ENCODE assay signal across 16 mouse cellular contexts in genomic region chr11:88112078-88112477, GRCm38 (mm10). TPM values are rescaled to one million over a fixed set of nuclear protein-coding genes. Genes with fewer than 3 reads are reported as not detected.
DNase-seq lines count a peak whose midpoint lies in the region; ATAC-seq and TF ChIP-seq lines count a peak whose summit lies in the region.
"Had no signal": no experiment of that assay in that cellular context is flagged by ENCODE, and none has a peak within 500 bp of the region (broad histone marks: within the 10 kb centered on the region; RNA-seq: fewer than 3 reads in every experiment).

No protein-coding gene starts in this region.

- no peak overlapping the region for H3K4me3 ChIP-seq in heart, adult 2 months
- no peak overlapping the region for H3K4me3 ChIP-seq in heart, embryonic 11.5 days (ENCODE audit: low read depth, low read length)
- no peak overlapping the region for H3K4me3 ChIP-seq in hindbrain, embryonic 13.5 days
- H3K4me3 ChIP-seq in hindbrain, embryonic 16.5 days (ENCODE audit: low read length), result no peak overlapping the region
- H3K4me3 ChIP-seq: limb, embryonic 13.5 days had no signal

- H3K9ac ChIP-seq in heart, adult 2 months (ENCODE audit: low read depth, low read length), result no peak overlapping the region
- H3K9ac ChIP-seq in heart, embryonic 11.5 days (ENCODE audit: low read depth, low read length), result no peak overlapping the region
- no peak overlapping the region for H3K9ac ChIP-seq in hindbrain, embryonic 13.5 days
- H3K9ac ChIP-seq in hindbrain, embryonic 16.5 days (ENCODE audit: low read depth, low read length), result no peak overlapping the region
- H3K9ac ChIP-seq: limb, embryonic 13.5 days had no signal

- no peaks in the 10 kb centered on the region for H3K27me3 ChIP-seq in heart, adult 2 months (ENCODE audit: control insufficient read depth, insufficient read depth, low read length)
- H3K27me3 ChIP-seq in heart, embryonic 11.5 days (ENCODE audit: control insufficient read depth, insufficient read depth, low read length), result no peaks in the 10 kb centered on the region
- no peaks in the 10 kb centered on the region for H3K27me3 ChIP-seq in hindbrain, embryonic 13.5 days
- no peaks in the 10 kb centered on the region for H3K27me3 ChIP-seq in hindbrain, embryonic 16.5 days (replicated peaks; ENCODE audit: control insufficient read depth, insufficient read depth, low read length)
- H3K27me3 ChIP-seq: limb, embryonic 13.5 days had no signal

- no peak for DNase-seq in heart, adult 2 months
- peak; percentile 57 for DNase-seq in 416B (ENCODE audit: low read depth)
- DNase-seq in adrenal gland, postnatal 25 days, result peak; percentile 37
- DNase-seq in left cerebral cortex, postnatal 4 days, result no peak
- no peak for DNase-seq in yolk sac, embryonic 10.5 days (ENCODE audit: low spot score)
- DNase-seq: B cell, adult 2 months; cerebellum, adult 9-11 months; embryo, embryonic 11 days; kidney, adult 9 months; lung, postnatal 14 days; thymus, postnatal 4 days had no signal

- no peak for TF ChIP-seq CTCF in heart, adult 2 months (IDR thresholded peaks at IDR 0.05)

- no peak for TF ChIP-seq EP300 in heart, adult 2 months (IDR thresholded peaks at IDR 0.05; ENCODE audit: insufficient read depth, low read depth, low read length)

- ATAC-seq in heart, embryonic 11.5 days (replicated peaks; ENCODE audit: insufficient number of reproducible peaks, low FRiP score, low TSS enrichment), result no peak
- no peak for ATAC-seq in hindbrain, embryonic 13.5 days (ENCODE audit: low FRiP score)
- ATAC-seq in hindbrain, embryonic 16.5 days, result no peak
- ATAC-seq: forebrain, embryonic 16.5 days had no signal

- intact Hi-C loops in heart, adult 2 months (cut with DNase I), result no loop called here
- intact Hi-C loops in left cerebral cortex, postnatal 4 days (cut with DNase I), result no loop called here

- H3K9me3 ChIP-seq in heart, embryonic 11.5 days (replicated peaks; ENCODE audit: control insufficient read depth, low read length), result no peaks in the 10 kb centered on the region
- no peaks in the 10 kb centered on the region for H3K9me3 ChIP-seq in hindbrain, embryonic 13.5 days
- H3K9me3 ChIP-seq in hindbrain, embryonic 16.5 days (ENCODE audit: control insufficient read depth, low read length), result no peaks in the 10 kb centered on the region
- H3K9me3 ChIP-seq: limb, embryonic 13.5 days had no signal

- no peak overlapping the region for H3K4me2 ChIP-seq in heart, embryonic 11.5 days
- no peak overlapping the region for H3K4me2 ChIP-seq in hindbrain, embryonic 13.5 days
- no peak overlapping the region for H3K4me2 ChIP-seq in hindbrain, embryonic 16.5 days (ENCODE audit: low read length)
- H3K4me2 ChIP-seq: limb, embryonic 13.5 days had no signal

- TF ChIP-seq POLR2A in heart, adult 2 months (IDR thresholded peaks at IDR 0.05; ENCODE audit: insufficient read depth, low read depth, low read length), result no peak

- WGBS in heart, adult 2 months, result 61% methylated on average over 13 of the region's 13 CpGs
- WGBS in heart, embryonic 11.5 days (ENCODE audit: insufficient replicate concordance), result 43% methylated on average over 13 of the region's 13 CpGs
- WGBS in hindbrain, embryonic 13.5 days, result 55% methylated on average over 13 of the region's 13 CpGs
- 50% methylated on average over 13 of the region's 13 CpGs for WGBS in hindbrain, embryonic 16.5 days

- peaks cover 54% of the 10 kb centered on the region for H3K4me1 ChIP-seq in heart, adult 2 months (ENCODE audit: control insufficient read depth, insufficient read depth, low read length)
- peaks cover 56% of the 10 kb centered on the region for H3K4me1 ChIP-seq in heart, embryonic 11.5 days (ENCODE audit: control insufficient read depth, insufficient read depth, low read length)
- peaks cover 72% of the 10 kb centered on the region for H3K4me1 ChIP-seq in hindbrain, embryonic 13.5 days (replicated peaks)
- peaks cover 22% of the 10 kb centered on the region for H3K4me1 ChIP-seq in hindbrain, embryonic 16.5 days (ENCODE audit: control insufficient read depth, insufficient read depth, low read depth, low read length)

- peak overlapping the region; percentile 68 for H3K27ac ChIP-seq in heart, adult 2 months
- H3K27ac ChIP-seq in heart, embryonic 11.5 days (ENCODE audit: low read depth, low read length), result no peak overlapping the region
- peak overlapping the region; percentile 26; the same call in 1 of the 2 replicates for H3K27ac ChIP-seq in hindbrain, embryonic 13.5 days
- H3K27ac ChIP-seq in hindbrain, embryonic 16.5 days (ENCODE audit: low read depth, low read length), result no peak overlapping the region
- H3K27ac ChIP-seq: limb, embryonic 13.5 days had no signal

- H3K79me2 ChIP-seq in heart, adult 2 months (replicated peaks; ENCODE audit: control insufficient read depth, insufficient read depth, low read length), result peaks cover 4% of the 10 kb centered on the region; the same call in 1 of the 2 replicates

- H3K36me3 ChIP-seq in heart, adult 2 months (ENCODE audit: control insufficient read depth, insufficient read depth, low read length), result peaks cover 21% of the 10 kb centered on the region
- no peaks in the 10 kb centered on the region; the same call in 1 of the 2 replicates for H3K36me3 ChIP-seq in heart, embryonic 11.5 days (ENCODE audit: control insufficient read depth, insufficient read depth, low read length)
- no peaks in the 10 kb centered on the region for H3K36me3 ChIP-seq in hindbrain, embryonic 13.5 days
- H3K36me3 ChIP-seq in hindbrain, embryonic 16.5 days (ENCODE audit: control insufficient read depth, insufficient read depth, low read length), result no peaks in the 10 kb centered on the region
- H3K36me3 ChIP-seq: limb, embryonic 13.5 days had no signal

RNA-seq across cellular contexts. Expression of gene Cuedc1, which starts 14.2 kb away (rescaled TPM):
- total RNA-seq in heart, adult 2 months (2021), result 10 to 100 TPM; 49.8 to 55.0 TPM
- 36.2 and 38.7 TPM in 2 replicates for polyA plus RNA-seq in heart, adult 2 months (2012; rRNA removed)
- 11.6 and 11.7 TPM in 2 replicates for polyA plus RNA-seq in heart, embryonic 11.5 days (2014; fragmentation: Nextera tagmentation; extraction: Ambion mirVana)
- polyA plus RNA-seq in hindbrain, embryonic 13.5 days (2015; fragmentation: Nextera tagmentation; extraction: Ambion mirVana), result 46.4 and 49.5 TPM in 2 replicates
- polyA plus RNA-seq in hindbrain, embryonic 16.5 days (2015; fragmentation: Nextera tagmentation; extraction: Ambion mirVana), result 29.9 and 41.3 TPM in 2 replicates
- 50.7 and 68.6 TPM in 2 replicates for total RNA-seq in adrenal gland, postnatal 25 days (2021)
- total RNA-seq in left cerebral cortex, postnatal 4 days (2021), result 10 to 100 TPM; 65.4 to 69.7 TPM

RNA-seq across cellular contexts. Expression of gene Vezf1, which starts 44.0 kb away (rescaled TPM):
- total RNA-seq in heart, adult 2 months (2021), result 10 to 100 TPM; 37.9 to 49.8 TPM
- 22.6 and 34.5 TPM in 2 replicates for polyA plus RNA-seq in heart, adult 2 months (2012; rRNA removed)
- polyA plus RNA-seq in heart, embryonic 11.5 days (2014; fragmentation: Nextera tagmentation; extraction: Ambion mirVana), result 24.8 and 26.4 TPM in 2 replicates
- 53.9 TPM in 2 replicates for polyA plus RNA-seq in hindbrain, embryonic 13.5 days (2015; fragmentation: Nextera tagmentation; extraction: Ambion mirVana)
- 32.3 and 38.9 TPM in 2 replicates for polyA plus RNA-seq in hindbrain, embryonic 16.5 days (2015; fragmentation: Nextera tagmentation; extraction: Ambion mirVana)
- total RNA-seq in adrenal gland, postnatal 25 days (2021), result 45.8 and 51.8 TPM in 2 replicates
- 10 to 100 TPM; 35.3 to 38.2 TPM for total RNA-seq in left cerebral cortex, postnatal 4 days (2021)

Comparison
In these comparisons a context has a peak if more than half of its experiments do, and no peak if none do; other contexts are left out.
1. H3K27ac ChIP-seq: peak in heart, adult 2 months (single experiment) and hindbrain, embryonic 13.5 days (single experiment); none in heart, embryonic 11.5 days (single experiment) and hindbrain, embryonic 16.5 days (single experiment).
2. DNase-seq: peak in 416B (single experiment) and adrenal gland, postnatal 25 days (single experiment); none in heart, adult 2 months (0 of 2), left cerebral cortex, postnatal 4 days (single experiment) and yolk sac, embryonic 10.5 days (single experiment).